In the genomic region with DNA sequence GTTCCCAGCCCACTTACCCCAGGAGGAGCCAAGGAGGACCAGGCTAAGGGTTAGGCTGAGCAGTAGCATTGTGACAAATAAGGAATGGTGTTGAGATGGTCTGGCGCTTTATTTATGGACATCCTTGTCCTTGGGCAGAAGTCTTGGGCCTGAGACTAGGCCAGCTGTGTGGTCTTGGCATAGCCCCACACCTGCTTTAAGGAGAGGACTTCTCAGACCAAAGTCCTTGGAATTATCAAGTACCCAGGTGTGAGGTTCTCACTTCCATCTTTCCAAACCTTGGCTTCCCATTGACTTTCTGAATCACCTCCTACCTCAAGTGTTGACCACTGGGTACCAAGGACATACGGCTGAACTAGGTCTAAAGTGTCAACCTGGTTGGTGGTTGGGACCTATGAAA, we compare ENCODE assay signal across 26 mouse cellular contexts. TPM values are rescaled to one million over a fixed set of nuclear protein-coding genes. Genes with fewer than 3 reads are reported as not detected.
DNase-seq lines count a peak whose midpoint lies in the region; ATAC-seq and TF ChIP-seq lines count a peak whose summit lies in the region.
"Had no signal": no experiment of that assay in that cellular context is flagged by ENCODE, and none has a peak within 500 bp of the region (broad histone marks: within the 10 kb centered on the region; RNA-seq: fewer than 3 reads in every experiment).

A gene (minus strand): TSS at position 101 of the 400 bp plus-strand sequence.

- no peaks in the 10 kb centered on the region for H3K9me3 ChIP-seq in heart, postnatal 0 days (replicated peaks; ENCODE audit: control insufficient read depth, low read length)
- H3K9me3 ChIP-seq in liver, embryonic 12.5 days (replicated peaks): no peaks in the 10 kb centered on the region
- H3K9me3 ChIP-seq in liver, postnatal 0 days (ENCODE audit: low read length): no peaks in the 10 kb centered on the region
- H3K9me3 ChIP-seq: embryonic facial prominence, embryonic 12.5 days; embryonic facial prominence, embryonic 15.5 days; forebrain, embryonic 13.5 days; heart, embryonic 12.5 days; heart, embryonic 15.5 days had no signal

- no peaks in the 10 kb centered on the region for H3K27me3 ChIP-seq in heart, postnatal 0 days (ENCODE audit: control insufficient read depth, insufficient read depth, low read length)
- no peaks in the 10 kb centered on the region for H3K27me3 ChIP-seq in liver, embryonic 12.5 days (replicated peaks)
- no peaks in the 10 kb centered on the region for H3K27me3 ChIP-seq in liver, postnatal 0 days (ENCODE audit: insufficient read depth, low read length)
- no peaks in the 10 kb centered on the region for H3K27me3 ChIP-seq in small intestine, adult 2 months (ENCODE audit: control insufficient read depth, insufficient read depth, low read length)
- no peaks in the 10 kb centered on the region for H3K27me3 ChIP-seq in kidney, adult 2 months (replicated peaks; ENCODE audit: control insufficient read depth, insufficient read depth, low read length)
- H3K27me3 ChIP-seq: embryonic facial prominence, embryonic 12.5 days; embryonic facial prominence, embryonic 15.5 days; forebrain, embryonic 13.5 days; heart, embryonic 12.5 days; heart, embryonic 15.5 days had no signal

- H3K4me3 ChIP-seq in heart, postnatal 0 days (ENCODE audit: low read depth, low read length): no peak within 1 kb of the TSS
- no peak within 1 kb of the TSS for H3K4me3 ChIP-seq in liver, embryonic 12.5 days
- no peak within 1 kb of the TSS for H3K4me3 ChIP-seq in liver, postnatal 0 days (ENCODE audit: low read depth, low read length)
- no peak within 1 kb of the TSS for H3K4me3 ChIP-seq in small intestine, adult 2 months (ENCODE audit: low read depth, low read length)
- no peak within 1 kb of the TSS for H3K4me3 ChIP-seq in kidney, adult 2 months (ENCODE audit: insufficient read depth, low read depth, low read length)
- H3K4me3 ChIP-seq: embryonic facial prominence, embryonic 12.5 days; embryonic facial prominence, embryonic 15.5 days; forebrain, embryonic 13.5 days; heart, embryonic 12.5 days; heart, embryonic 15.5 days had no signal

- ATAC-seq in heart, postnatal 0 days (ENCODE audit: insufficient read depth, low read depth): no peak
- no peak for ATAC-seq in liver, embryonic 12.5 days
- ATAC-seq in liver, postnatal 0 days: no peak
- ATAC-seq: CD4-positive, CD25-positive, alpha-beta regulatory T cell, adult 4 months; forebrain, embryonic 13.5 days; hindbrain, postnatal 0 days; inflammation-experienced regulatory T-cells, adult 6 months had no signal

- H3K4me1 ChIP-seq in heart, postnatal 0 days (ENCODE audit: control insufficient read depth, insufficient read depth): peaks cover 10% of the 10 kb centered on the region; the same call in 1 of the 2 replicates
- peaks cover 37% of the 10 kb centered on the region for H3K4me1 ChIP-seq in liver, embryonic 12.5 days
- peaks cover 12% of the 10 kb centered on the region for H3K4me1 ChIP-seq in liver, postnatal 0 days (ENCODE audit: insufficient read depth)
- peaks cover 14% of the 10 kb centered on the region for H3K4me1 ChIP-seq in small intestine, adult 2 months (ENCODE audit: control insufficient read depth, insufficient read depth, insufficient read length, low read length)
- peaks cover 4% of the 10 kb centered on the region; the same call in 1 of the 2 replicates for H3K4me1 ChIP-seq in kidney, adult 2 months (ENCODE audit: control insufficient read depth, insufficient read depth, low read length)

- TF ChIP-seq POLR2A in small intestine, adult 2 months (IDR thresholded peaks at IDR 0.05; ENCODE audit: low read depth, low read length): no peak
- no peak for TF ChIP-seq POLR2A in kidney, adult 2 months (IDR thresholded peaks at IDR 0.05; ENCODE audit: low read depth, low read length)

- H3K4me2 ChIP-seq in heart, postnatal 0 days (ENCODE audit: low read depth, low read length): no peak within 1 kb of the TSS
- no peak within 1 kb of the TSS for H3K4me2 ChIP-seq in liver, embryonic 12.5 days
- no peak within 1 kb of the TSS for H3K4me2 ChIP-seq in liver, postnatal 0 days (ENCODE audit: low read depth, low read length)
- H3K4me2 ChIP-seq: embryonic facial prominence, embryonic 12.5 days; embryonic facial prominence, embryonic 15.5 days; forebrain, embryonic 13.5 days; heart, embryonic 12.5 days; heart, embryonic 15.5 days; hindbrain, embryonic 14.5 days had no signal

- H3K36me3 ChIP-seq in heart, postnatal 0 days (replicated peaks; ENCODE audit: control insufficient read depth, insufficient read depth, low read length): peaks cover 27% of the 10 kb centered on the region
- H3K36me3 ChIP-seq in liver, embryonic 12.5 days: peaks cover 33% of the 10 kb centered on the region
- peaks cover 28% of the 10 kb centered on the region for H3K36me3 ChIP-seq in liver, postnatal 0 days (replicated peaks; ENCODE audit: insufficient read depth, low read length)
- peaks cover 28% of the 10 kb centered on the region for H3K36me3 ChIP-seq in small intestine, adult 2 months (ENCODE audit: control insufficient read depth, insufficient read depth, low read length)
- H3K36me3 ChIP-seq in kidney, adult 2 months (ENCODE audit: control insufficient read depth, insufficient read depth, low read length): no peaks in the 10 kb centered on the region

- TF ChIP-seq EP300 in heart, postnatal 0 days (IDR thresholded peaks at IDR 0.05; ENCODE audit: low read depth): no peak
- TF ChIP-seq EP300 in liver, postnatal 0 days (IDR thresholded peaks at IDR 0.05; ENCODE audit: low read depth): no peak

- H3K9ac ChIP-seq in heart, postnatal 0 days (replicated peaks; ENCODE audit: low read depth, low read length): 0 out of 2 replicates have a peak within 1 kb of the TSS, but pooled peaks have one; percentile 4
- H3K9ac ChIP-seq in liver, embryonic 12.5 days: no peak within 1 kb of the TSS
- no peak within 1 kb of the TSS for H3K9ac ChIP-seq in liver, postnatal 0 days (replicated peaks)
- H3K9ac ChIP-seq: embryonic facial prominence, embryonic 12.5 days; embryonic facial prominence, embryonic 15.5 days; forebrain, embryonic 13.5 days; heart, embryonic 12.5 days; heart, embryonic 15.5 days; hindbrain, embryonic 14.5 days had no signal

- WGBS in heart, postnatal 0 days: 89% methylated on average over 2 of the region's 2 CpGs
- 87% methylated on average over 2 of the region's 2 CpGs for WGBS in liver, embryonic 12.5 days (ENCODE audit: insufficient replicate concordance)
- WGBS in liver, postnatal 0 days (ENCODE audit: insufficient replicate concordance): 82% methylated on average over 2 of the region's 2 CpGs
- WGBS in small intestine, adult 2 months: 80% methylated on average over 2 of the region's 2 CpGs
- 91% methylated on average over 2 of the region's 2 CpGs for WGBS in kidney, adult 2 months

- DNase-seq in heart, postnatal 0 days (ENCODE audit: low spot score): no peak
- DNase-seq in heart, postnatal 4 days: no peak
- no peak for DNase-seq in liver, postnatal 0 days
- no peak for DNase-seq in kidney, adult 2 months
- DNase-seq: adrenal gland, adult 2 months; adrenal gland, postnatal 14 days; cerebellum, adult 11 months; cerebellum, adult 2 months; cerebellum, adult 9-11 months; cerebellum, postnatal 25 days; gastrocnemius, postnatal 25 days; heart, adult 18-20 months; heart, postnatal 14 days had no signal

- H3K27ac ChIP-seq in heart, postnatal 0 days (ENCODE audit: low read depth): no peak within 1 kb of the TSS
- peak within 1 kb of the TSS; percentile 18; the same call in 1 of the 2 replicates for H3K27ac ChIP-seq in liver, embryonic 12.5 days
- H3K27ac ChIP-seq in liver, postnatal 0 days (ENCODE audit: low read depth): no peak within 1 kb of the TSS
- no peak within 1 kb of the TSS for H3K27ac ChIP-seq in small intestine, adult 2 months (ENCODE audit: insufficient read depth, low read depth, low read length)
- H3K27ac ChIP-seq in kidney, adult 2 months (ENCODE audit: insufficient read depth, low read depth, low read length): no peak within 1 kb of the TSS
- H3K27ac ChIP-seq: embryonic facial prominence, embryonic 12.5 days; embryonic facial prominence, embryonic 15.5 days; forebrain, embryonic 13.5 days; heart, embryonic 15.5 days; hindbrain, embryonic 14.5 days; hindbrain, postnatal 0 days had no signal

- no peak for TF ChIP-seq CTCF in heart, postnatal 0 days (IDR thresholded peaks at IDR 0.05; ENCODE audit: low read depth)
- TF ChIP-seq CTCF in liver, postnatal 0 days (IDR thresholded peaks at IDR 0.05; ENCODE audit: low read depth): no peak
- TF ChIP-seq CTCF in small intestine, adult 2 months (IDR thresholded peaks at IDR 0.05; ENCODE audit: extremely low read depth, insufficient read length, insufficient replicate concordance, low read depth, low read length): no peak
- no peak for TF ChIP-seq CTCF in kidney, adult 2 months (conservative IDR thresholded peaks at IDR 0.05; ENCODE audit: insufficient read depth, insufficient read length, low read depth, low read length)

RNA-seq across cellular contexts. Expression of the gene that starts here (rescaled TPM):
- total RNA-seq in heart, postnatal 0 days (2014; rRNA removed; ENCODE audit: low replicate concordance): not detected in 2 replicates
- polyA plus RNA-seq in heart, postnatal 0 days (2015; fragmentation: Nextera tagmentation; extraction: Ambion mirVana): 0.31 and 0.38 TPM in 2 replicates
- total RNA-seq in heart, postnatal 4 days (2021): under 1 TPM in 1 of 2 experiments, not detected in 1; 0.32 TPM
- 0.94 and 1.0 TPM in 2 replicates for polyA plus RNA-seq in liver, embryonic 12.5 days (2016; fragmentation: Nextera tagmentation; extraction: Ambion mirVana)
- polyA plus RNA-seq in liver, postnatal 0 days (2015; fragmentation: Nextera tagmentation; extraction: Ambion mirVana): 0.16 and 0.31 TPM in 2 replicates
- 32.5 and 17,898 TPM in 2 replicates for polyA plus RNA-seq in small intestine, adult 2 months (2012; rRNA removed)
- polyA plus RNA-seq in kidney, adult 2 months (2012; rRNA removed): 1.0 and 1.5 TPM in 2 replicates
- total RNA-seq: gastrocnemius, adult 8-10 months; gastrocnemius, postnatal 25 days; heart, adult 18-20 months; hematopoietic stem cell, adult 5-6 weeks had no signal

Comparison
In these comparisons a context has a peak if more than half of its experiments do, and no peak if none do; other contexts are left out.
1. RNA of the gene that starts here (polyA plus RNA-seq): 32.5 to 17,898 TPM in small intestine, adult 2 months; 1.0 to 1.5 TPM in kidney, adult 2 months, 0.94 to 1.0 TPM in liver, embryonic 12.5 days, 0.31 to 0.38 TPM in heart, postnatal 0 days and 0.16 to 0.31 TPM in liver, postnatal 0 days; every median in the first group is over 10 times any median in the second.